Mouse (Mus musculus) kidney, postnatal 14 days (tissue): ENCODE measurements around the gene Aoc1.

ENCODE experiments used
- DNase-seq: peaks from one replicate; pipeline ENCODE4 v3.0.0; 2022; ENCODE audit warnings: mixed read lengths

Aoc1 gene

GRCm38 (mm10) chr6:48912033-48912432, 39.3 kb downstream of the Aoc1 start:
- DNase-seq = no peak

GRCm38 (mm10) chr6:48913587-48913986, 40.9 kb downstream of the Aoc1 start:
- DNase-seq = peak; percentile 33

GRCm38 (mm10) chr6:48929595-48929994, 56.9 kb downstream of the Aoc1 start, which contains the start of gene 1600015I10Rik:
1600015I10Rik (plus strand) TSS chr6:48929895.
- no peak for DNase-seq

GRCm38 (mm10) chr6:48949596-48949995, 76.9 kb downstream of the Aoc1 start:
- DNase-seq = no peak

- no peak for DNase-seq
These were observed 78.0 kb downstream of the Aoc1 start for GRCm38 (mm10) chr6:48950676-48951075.

- DNase-seq = no peak
These were observed 78.9 kb downstream of the Aoc1 start for GRCm38 (mm10) chr6:48951630-48952029.

- DNase-seq = no peak
These were observed 80.5 kb downstream of the Aoc1 start for GRCm38 (mm10) chr6:48953220-48953619.

- no peak for DNase-seq
These were observed 81.5 kb downstream of the Aoc1 start for GRCm38 (mm10) chr6:48954211-48954610.

GRCm38 (mm10) chr6:48954946-48955345, 82.2 kb downstream of the Aoc1 start:
- DNase-seq = peak; percentile 83

GRCm38 (mm10) chr6:48956785-48957184, 84.1 kb downstream of the Aoc1 start:
- DNase-seq = no peak

GRCm38 (mm10) chr6:48958053-48958452, 85.4 kb downstream of the Aoc1 start:
- peak; percentile 52 for DNase-seq
